Mouse (Mus musculus): ENCODE data around the gene Actr8.

Actr8 gene

DNA sequence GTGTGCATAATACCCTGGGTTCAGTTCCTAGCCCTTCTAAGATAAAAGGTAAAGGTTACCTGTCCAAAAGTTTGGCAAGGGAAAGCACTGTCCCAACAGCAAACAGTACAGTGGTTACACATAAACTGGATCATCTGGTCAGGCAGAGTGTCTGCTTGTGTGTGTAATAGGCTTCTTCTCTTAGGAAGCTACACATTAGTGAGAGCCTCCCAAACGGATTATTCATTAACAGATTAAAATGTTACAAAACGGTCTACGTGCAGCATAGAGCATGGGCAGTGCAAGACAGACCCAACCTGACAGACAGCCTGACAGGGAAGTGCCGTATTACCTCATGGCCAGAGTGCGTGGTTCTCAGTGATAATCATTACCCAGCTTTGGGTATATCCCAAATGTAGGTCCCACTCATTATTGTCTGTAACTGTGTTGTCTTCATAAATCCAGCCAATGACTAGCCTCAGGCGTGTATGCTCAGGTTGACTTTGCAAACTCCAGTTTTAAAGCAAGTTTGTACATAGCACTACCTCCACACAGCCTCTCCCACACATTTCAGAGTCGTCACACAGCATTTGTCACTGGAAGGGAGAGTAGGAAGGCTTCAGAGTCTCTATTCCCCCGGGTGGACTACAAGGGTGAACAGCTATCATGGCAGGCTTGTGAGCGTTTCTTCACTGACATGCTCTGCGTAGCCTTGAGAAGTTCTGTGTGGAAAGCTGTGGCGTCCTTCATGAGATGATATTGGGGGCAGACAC lies 18.0 kb downstream of the Actr8 start:
- no peak for DNase-seq

DNA sequence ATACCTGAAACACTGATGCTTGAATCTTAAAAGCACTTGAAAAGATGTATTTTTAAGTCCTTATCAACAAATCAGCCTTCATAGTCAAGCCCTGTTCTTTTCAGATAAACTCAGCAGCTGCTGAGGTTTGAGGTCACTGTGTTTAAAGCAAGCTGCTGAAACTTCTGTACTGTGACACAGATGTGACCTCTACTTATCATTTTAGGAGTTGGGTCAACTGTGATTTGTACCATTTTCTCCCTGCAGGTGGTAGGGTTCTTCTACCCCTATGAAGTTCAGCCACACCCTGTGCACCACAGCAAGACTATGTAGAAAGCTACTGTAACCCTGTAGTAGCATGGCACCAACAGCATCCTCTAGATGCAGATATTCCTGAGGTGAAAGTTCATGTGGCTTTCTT lies 19.2 kb downstream of the Actr8 start:
- no peak for DNase-seq

DNA sequence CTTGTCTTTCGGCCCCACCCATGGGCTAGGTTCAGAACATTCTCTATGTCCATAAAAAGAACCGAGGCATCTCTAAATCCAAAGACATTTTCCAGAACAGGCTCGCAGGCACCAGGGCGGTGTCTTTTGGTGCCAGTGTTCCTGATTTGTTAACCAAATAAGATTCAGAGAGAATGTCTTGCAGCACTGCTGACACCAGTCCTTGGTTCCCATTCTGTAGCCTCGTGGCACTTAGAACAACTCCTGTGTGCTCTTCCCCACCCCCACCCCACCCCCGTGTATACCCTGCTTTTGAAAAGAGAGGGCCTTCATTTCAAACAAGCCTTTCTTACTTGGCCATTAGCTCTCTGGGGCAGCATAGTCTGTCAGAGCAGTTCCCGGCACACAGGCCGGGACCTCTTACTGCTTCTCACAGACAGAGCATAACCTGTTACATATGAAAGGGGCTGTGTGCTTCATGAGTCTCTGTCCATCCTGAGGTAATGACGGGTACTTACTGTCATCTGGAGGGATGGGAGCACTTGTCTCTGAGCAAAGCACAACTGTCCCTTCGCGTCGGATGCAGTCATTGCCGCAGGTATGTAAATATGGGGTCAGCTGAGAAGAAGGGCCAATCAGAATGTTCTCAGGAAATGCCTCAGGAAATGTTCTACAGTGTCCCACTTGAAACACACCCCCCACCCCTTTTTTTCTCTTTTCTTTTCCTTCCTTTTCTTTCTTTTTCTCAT lies 20.8 kb downstream of the Actr8 start:
- DNase-seq = no peak

DNA sequence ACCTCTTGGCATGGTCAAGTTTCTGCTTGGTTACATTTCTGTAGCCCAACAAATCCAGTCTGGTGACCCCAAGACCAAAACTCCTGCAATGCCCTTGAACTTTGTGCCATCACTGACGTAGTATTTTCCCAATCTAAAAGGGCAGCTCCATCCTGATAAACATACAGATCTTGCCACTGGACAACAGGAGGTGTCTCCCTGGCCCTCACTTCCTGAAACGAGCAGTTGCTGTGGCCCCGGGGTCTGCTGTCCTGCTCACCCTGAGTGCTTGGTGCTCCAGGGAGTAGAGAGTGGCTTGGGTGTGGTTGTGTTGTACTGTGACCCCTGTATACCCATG lies 21.3 kb downstream of the Actr8 start:
- no peak for DNase-seq

DNA sequence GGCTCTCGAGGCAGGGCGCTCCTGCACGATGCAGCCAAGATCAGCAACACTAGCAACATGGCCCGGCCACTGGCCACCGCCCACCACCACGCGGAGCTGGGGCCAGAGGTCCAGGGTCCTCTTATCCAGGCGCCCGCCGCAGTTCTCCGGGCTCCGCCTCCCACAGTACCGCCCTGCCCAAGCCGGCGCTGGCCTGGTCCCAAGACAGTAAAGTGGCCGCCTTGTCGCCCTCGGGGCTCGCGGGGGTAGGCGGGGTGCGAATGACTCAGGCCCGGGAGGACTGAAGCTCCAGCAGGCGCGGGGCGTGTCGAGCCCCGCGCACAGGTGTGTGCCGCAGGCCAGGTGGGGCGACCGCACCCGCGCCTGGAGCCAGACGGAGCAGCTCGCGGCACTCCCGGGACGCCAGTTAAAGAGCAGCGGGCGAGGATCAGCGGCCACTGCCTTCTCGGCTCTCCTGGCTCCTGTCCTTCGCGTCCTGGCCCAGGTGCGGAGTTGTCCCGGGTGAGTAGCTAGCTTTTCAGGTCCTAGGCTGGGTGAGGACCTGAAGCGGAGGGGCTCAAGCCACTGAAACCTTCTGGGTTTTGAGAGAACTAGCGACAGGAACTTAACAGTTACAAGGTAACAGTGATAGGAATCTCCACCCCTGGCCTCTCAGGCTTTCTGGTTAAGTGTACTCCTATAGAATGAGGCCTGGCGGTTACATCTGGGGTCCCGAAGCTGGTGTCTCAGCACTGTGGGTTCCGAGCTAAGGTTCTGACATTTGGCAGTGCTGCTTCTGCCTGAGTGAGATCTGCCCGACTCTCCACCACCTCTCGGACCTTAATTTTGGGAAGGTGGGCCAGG lies 30.8 kb downstream of the Actr8 start, which contains the start of the genes Il17rb and Chdh:
Gene Il17rb (minus strand): TSS at position 164 of the 843 bp plus-strand sequence.
Gene Chdh (plus strand): TSS at position 291 of the 843 bp plus-strand sequence.
- DNase-seq = peak; percentile 78

DNA sequence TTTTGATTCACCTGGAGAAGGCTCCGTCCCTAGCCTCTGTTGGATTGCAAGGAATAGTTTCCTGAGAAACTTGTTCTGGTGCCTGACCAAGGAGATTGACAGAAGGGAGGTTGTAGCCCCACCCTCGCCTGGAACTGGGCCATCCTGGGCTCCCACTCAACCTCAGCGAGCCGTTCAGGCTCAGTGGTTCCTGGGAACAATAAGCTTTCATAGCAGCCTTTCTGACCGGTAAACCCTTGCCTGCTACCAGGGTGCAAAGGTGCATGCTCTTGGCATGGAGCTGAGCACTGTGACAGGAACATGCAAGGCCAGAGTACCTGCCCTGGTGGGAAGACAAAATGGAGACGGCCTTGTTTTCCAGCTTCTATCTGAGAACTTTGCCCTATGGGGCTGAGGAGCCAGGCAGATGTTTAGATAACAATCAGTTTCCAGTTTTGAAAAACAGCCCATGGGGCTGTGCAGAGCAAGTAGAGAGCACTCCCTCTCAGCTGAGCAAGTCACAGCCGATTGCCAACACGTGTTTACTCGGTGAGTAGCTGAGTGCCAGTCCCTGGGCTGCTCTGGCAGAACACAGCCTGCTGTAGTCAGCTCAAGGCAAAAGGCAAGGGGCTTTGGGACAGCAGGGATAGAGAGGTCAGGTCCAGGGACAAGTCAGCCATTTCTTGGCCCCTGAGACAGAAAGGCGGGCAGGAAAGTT lies 31.9 kb downstream of the Actr8 start:
- peak; percentile 76 for DNase-seq

DNA sequence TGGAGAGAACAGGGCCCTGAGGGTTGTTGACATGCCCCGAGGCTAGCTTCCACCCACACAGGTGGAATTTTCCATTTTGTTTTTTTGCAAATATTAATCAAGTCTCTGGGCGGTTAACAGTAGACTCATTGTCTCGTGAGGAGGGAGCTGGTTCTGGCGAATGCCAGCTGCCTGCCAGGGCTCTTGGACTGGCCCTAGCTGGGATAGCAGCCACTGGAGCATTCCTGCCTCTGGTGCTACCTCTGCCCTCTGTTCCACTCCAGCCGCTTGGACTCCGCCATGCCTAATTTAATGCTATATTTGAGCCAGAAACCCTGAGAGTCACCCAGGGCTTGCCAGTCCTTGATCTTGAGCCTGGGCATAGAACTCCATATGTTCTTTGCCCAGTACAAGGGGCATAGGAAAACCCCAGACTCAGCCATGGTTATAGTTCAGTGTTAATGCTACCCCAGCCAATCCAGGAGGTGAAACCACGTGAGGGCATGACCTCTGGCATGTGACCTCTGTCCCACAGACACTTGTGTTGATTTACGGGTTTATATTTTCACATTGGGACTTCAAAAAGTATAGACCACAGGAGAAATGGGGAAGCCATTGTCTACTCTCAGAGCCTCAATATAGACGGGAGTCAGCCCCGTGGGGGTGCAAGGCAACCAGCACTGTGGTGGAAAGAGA lies 33.9 kb downstream of the Actr8 start:
- DNase-seq = no peak

DNA sequence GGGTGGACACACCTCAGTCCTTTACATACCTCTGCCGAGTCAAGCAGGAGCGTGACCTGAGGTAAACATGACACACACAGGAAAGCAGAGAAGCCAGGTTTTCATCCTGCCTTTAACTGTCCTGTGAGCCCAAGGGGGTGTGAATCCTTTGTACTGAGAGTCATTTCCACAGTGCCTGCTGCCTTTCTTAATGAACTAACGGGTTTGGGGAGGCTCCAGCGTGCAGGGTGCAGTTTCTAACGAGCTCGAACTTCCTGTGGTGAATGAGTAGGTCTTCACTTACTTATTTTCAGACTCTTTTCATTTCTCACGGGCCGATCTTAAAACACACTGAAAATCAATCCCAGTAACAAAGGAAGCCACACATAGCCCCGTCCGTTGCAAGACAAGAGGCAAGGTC lies 36.4 kb downstream of the Actr8 start:
- no peak for DNase-seq

DNA sequence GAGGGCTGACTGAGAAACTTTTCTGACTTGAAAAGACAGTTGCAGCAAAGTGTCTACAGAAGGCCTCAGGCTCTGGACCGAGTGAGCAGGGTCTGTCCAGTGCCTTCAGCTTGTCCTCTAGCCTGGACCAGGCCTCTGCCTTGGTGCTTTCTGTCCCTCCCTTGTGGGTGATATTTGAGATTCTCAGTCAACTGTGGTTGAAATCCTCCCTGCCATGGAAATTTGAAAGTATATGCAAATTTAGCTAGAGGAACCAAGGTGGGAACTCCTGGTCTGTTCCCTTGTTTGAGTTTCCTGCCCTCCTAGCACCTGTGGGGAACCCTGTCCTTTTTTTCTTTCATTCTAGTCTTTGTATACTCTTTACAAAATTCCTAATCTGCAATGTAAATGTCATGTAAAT lies 36.9 kb downstream of the Actr8 start:
- no peak for DNase-seq

DNA sequence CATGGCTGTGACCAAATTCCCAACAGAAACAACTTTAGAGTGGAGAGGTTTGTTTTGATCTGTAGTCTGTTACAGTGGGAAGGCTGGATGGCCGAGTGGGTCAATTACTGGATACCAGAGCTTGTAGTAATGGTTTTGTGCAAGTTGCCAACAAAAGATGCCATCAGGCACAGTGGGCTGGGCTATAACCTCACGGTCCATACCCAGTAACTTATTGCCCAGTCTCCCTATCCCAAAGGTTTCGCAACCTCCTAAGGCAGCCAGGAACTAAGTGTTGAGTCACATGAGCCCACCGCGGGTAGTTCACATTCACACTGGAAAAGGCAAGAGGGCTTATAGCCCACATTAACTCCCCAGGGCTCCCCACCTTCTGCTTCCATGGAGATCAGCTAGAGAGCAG lies 38.5 kb downstream of the Actr8 start:
- DNase-seq = no peak

DNA sequence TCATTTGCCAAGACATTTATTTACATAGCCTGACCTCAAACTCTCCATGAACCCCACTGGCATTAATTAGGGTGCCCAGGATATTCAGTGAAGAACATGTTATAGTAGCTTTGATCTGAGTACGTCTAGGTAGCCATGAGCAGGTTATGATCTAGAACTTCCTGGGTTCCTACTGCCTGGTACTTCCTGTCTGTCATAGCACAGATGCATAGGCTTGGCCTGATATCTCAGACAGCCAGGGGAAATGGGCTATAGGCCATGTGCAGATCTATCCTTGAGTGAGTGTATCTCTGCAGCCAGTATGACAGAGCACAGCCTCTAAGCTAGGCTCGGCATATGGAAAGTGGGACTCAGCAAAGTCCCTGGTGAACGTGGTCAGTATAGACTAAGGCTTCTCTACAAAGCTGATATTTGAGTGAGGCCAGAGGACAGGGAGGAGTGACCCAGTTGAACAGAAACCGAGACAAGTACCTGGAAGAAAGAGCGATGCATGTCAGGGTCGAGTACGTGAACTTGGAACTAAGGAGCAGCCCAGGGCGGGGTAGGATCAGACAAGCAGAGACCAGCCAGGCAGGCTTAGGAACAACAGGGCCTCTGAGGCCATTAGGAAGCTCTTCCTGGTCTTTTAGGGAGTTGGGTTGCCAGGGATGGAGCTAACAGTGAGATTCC lies 39.8 kb downstream of the Actr8 start:
- DNase-seq = no peak

DNA sequence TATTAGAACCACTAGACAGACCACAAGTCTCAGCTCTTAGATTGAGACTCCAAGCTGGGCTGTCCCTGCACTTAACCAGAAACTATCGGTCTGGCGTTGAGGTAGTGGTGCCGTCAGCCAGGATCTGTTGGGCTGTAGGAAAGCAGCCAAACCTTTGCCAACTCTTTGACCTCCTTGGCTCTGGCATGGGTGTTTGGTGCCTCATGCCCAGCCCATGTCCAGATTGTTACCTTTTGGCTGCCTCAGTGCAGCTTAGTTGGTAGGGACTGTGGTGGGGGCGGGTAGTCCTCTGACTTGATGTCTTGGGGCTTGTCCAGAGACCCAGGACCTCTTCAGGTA lies 40.3 kb downstream of the Actr8 start:
- no peak for DNase-seq

DNA sequence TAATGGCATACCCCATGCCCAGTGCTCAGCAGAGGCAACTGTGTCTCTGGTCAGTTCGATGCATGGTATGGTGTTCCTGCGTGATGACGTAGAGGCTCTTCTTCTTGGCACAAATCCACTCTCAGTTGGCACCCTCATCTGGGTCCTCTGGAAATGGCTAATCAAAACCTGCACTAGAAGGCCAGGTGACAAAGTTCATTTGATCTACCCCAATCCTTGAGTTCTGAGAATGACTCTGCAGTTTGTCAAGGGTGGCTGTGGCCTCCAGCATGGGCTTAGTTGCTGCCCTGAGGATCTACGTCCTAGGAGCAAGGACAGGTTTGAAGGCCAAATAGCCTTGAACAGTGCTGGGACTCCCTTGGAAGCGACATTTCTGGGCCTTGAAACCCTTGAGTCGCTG lies 40.7 kb downstream of the Actr8 start:
- no peak for DNase-seq

DNA sequence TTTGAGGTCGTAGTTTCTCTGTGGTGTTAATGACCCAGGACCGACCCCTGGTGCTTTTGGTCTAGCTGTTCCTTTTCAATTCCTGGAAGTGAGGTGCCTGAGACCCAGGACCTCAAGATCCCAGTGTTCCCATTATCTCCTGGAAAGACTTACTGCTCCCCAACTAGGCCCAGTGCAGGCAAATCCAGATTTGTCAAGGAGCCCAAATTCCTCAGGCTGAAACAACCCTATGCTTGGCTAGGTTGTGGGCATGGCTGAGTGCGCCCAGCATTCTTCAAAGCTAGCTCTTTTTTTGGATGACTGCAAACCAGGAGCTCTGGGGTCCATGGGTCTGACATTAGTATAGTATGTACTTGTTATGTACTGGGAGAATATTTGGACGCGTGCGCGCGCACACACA lies 41.2 kb downstream of the Actr8 start:
- DNase-seq = no peak

DNA sequence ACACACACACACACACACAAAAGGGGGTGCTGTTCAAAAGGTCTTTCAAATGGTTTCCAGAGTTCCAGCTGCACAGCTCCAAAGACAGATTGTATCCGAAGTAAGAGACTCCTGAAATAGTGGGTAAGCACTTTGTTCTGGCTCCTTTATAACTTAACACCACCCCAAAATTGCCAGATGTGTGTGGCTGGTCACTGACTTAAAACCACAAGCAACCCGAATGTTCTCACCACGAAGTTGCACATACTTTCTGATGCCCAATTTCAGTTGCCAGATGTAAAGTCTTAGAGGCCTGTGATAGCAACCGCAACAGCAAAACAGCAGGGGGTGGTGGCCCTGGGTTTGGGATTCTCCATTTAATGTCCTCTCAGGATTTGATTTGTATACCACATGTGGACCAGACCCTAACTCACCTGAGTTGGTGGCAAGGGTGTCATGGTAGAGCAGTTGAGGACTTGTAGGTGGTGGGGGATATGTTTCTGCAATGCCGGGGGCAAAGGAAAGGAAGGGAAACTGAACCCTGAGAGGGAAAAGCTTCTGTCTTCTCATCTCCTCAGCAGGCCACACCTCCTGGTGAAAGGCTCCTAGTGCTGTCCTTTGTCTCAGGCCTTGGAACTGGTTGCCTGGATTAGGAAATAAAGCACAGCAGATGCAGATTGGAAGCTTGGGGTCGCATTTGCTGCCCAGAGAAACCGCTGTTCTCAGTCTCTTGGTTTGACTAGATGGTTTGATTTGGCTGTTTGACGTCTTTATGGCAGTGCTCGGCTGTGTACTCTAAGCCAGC lies 41.8 kb downstream of the Actr8 start:
- no peak for DNase-seq

DNA sequence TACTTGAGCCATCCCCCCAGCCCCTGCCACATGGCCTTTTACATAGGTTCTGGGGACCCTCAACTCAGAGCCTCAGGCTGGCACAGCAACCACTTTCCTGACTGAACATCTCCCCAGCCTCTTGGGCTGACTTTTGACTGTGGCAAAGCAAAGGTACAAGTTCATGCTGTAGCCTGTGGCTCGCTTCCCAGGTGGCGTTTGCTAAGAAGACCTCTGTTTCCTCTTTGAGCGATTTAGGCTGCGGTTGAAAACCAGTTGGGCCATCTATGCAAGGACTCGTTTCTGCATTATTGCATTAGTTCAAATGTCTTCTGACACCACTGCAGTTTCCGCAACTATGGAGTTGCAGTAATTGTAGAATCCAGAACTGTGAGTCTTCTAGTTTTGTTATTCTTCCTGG lies 44.3 kb downstream of the Actr8 start:
- no peak for DNase-seq

DNA sequence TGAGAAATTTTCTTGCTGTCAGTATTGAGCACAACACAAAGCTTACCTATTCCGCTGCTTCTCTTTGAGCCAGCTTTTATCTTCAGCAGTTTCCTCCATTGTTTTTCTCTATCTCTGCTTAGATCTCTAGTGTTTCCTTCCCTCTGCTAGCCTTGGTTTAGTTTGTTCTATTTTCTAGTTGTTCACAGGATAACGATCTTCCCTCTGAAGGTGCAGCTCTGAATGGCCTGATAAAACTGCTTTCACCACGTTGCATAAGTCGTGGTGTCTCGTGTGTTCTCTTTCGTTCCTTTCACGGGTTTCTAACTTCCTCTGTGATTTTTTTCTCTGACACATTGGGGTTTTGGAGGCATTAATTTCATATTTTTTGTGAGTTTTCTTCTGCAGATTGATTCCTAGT lies 46.2 kb downstream of the Actr8 start:
- no peak for DNase-seq

DNA sequence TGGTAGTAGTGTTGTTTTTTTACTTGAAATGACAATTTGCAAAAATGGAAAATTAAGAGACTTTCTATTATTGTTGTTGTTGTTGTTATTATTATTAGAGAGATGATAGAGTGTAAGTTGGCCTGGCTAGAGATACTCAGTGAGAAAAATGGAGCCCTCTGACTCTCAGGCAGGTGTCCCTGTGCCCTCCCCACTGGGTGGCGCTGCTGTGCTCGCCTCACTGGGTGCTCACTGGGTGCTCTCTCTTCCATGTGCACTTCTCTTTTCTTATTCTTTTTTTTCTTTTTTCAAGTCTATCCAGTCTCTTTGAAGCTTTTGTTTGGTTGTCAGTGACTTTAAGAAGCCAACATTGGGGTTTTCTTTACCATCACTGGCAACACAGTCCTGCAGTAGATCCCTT lies 49.2 kb downstream of the Actr8 start:
- DNase-seq = peak; percentile 28

DNA sequence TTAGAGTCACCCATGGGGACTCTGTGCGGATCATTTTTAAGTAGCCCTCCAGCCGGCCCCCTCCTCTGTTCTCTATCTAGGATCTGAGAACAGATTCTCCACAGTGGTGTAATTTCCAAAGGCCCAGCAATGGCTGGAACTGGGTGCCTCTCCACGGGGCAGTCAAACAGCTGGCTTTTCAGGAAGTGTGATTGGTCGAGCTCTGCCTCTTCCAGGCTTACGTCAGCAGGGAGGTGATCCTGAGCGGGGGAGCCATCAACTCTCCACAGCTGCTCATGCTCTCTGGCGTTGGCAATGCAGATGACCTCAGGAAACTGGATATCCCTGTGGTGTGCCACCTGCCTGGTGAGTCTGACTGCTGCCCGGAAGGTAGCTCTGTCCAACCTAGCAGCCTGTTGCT lies 55.3 kb downstream of the Actr8 start:
- no peak for DNase-seq

DNA sequence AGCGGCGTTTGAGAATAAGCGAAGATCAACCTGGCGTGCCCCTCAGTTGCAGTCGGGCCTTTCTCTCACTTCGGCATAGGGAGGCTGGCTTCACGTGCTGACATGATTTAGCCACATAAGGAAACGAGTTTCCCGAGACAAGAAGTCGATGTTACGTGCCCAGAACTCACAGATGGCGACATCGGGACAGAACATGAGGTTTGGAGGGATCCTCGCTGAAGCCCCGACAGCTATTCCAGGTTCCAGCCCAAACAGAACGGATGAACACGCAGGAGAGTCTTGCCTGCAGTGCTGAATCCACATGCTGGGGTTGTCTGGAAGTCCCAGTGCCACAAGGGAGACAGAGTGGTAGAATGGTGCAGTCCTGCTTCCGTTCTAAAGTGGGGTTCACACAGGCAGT lies 60.3 kb downstream of the Actr8 start:
- no peak for DNase-seq

DNA sequence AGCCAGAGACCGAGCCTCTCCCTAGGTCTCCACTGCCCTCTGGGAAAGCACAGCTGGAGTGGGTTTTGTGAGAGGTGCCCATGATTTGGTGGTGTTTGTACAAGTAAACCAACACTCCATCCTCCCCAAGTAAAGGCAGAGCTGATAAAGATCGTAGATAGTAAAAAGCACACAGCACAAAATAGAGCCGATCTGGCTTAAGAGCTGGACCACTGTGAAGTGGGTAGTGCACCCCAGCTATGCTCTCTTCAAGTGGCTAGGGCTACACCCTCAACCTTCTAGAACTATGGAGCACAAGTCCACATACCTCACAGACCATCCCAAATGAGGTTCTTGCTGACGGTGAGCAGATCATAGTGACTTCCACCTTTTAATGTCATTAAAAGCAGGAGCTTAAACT lies 61.3 kb downstream of the Actr8 start:
- DNase-seq = no peak

Measured in lung, postnatal 10 days (tissue).